Mouse (Mus musculus) MEL (cell line): ENCODE measurements around the gene Gas7. TPM values are rescaled to one million over a fixed set of nuclear protein-coding genes. Genes with fewer than 3 reads are reported as not detected.

ENCODE experiments used
- DNase-seq: peaks from one replicate; pipeline ENCODE4 v3.0.0; 2011; ENCODE audit warnings: low read depth, low spot score
- H3K27ac ChIP-seq: 2 replicates; pipeline ENCODE4 v1.5.1; 2012; ENCODE audit warnings: low read depth, mild to moderate bottlenecking, control low read depth, low read length, moderate library complexity; ENCODE audit not compliant: control insufficient read depth
- H3K27me3 ChIP-seq, 2 experiments: fragments of 150-350 bp in 1 of 2; sonication (generic) in 1 of 2; 2 replicates each; pipeline ENCODE4 v1.6.1; 2012; ENCODE audit warnings: low read length in 2 of 2, mild to moderate bottlenecking in 2 of 2, improper control_type of control experiment in 1 of 2, moderate library complexity in 1 of 2; ENCODE audit not compliant: insufficient read depth in 2 of 2, control insufficient read depth in 1 of 2
- H3K36me3 ChIP-seq, 2 experiments: 2 replicates each; pipeline ENCODE4 v1.6.1; 2012 to 2014; ENCODE audit warnings: low read length in 2 of 2, improper control_type of control experiment in 1 of 2, inconsistent platforms in 1 of 2, mild to moderate bottlenecking in 1 of 2; ENCODE audit not compliant: insufficient read depth in 2 of 2, control insufficient read depth in 1 of 2
- H3K4me1 ChIP-seq, 2 experiments: fragments of 150-350 bp in 1 of 2; sonication (generic) in 1 of 2; 2 replicates each; pipeline ENCODE4 v1.6.1; 2012; ENCODE audit warnings: low read length in 2 of 2, improper control_type of control experiment in 1 of 2, mild to moderate bottlenecking in 1 of 2; ENCODE audit not compliant: insufficient read depth in 2 of 2, control insufficient read depth in 1 of 2
- H3K4me3 ChIP-seq, 2 experiments: fragments of 150-350 bp in 1 of 2; sonication (generic) in 1 of 2; 2 replicates each; pipeline ENCODE4 v1.5.1; 2012; ENCODE audit warnings: low read depth in 2 of 2, low read length in 2 of 2, mild to moderate bottlenecking in 2 of 2, moderate library complexity in 2 of 2, control low read depth in 1 of 2, improper control_type of control experiment in 1 of 2; ENCODE audit not compliant: control insufficient read depth in 1 of 2, insufficient read depth in 1 of 2
- H3K79me2 ChIP-seq: 2 replicates; pipeline ENCODE4 v1.6.1; 2012; ENCODE audit warnings: mild to moderate bottlenecking, low read length, moderate library complexity; ENCODE audit not compliant: control insufficient read depth, poor library complexity, insufficient read depth
- H3K9ac ChIP-seq: 2 replicates; pipeline ENCODE4 v1.6.1; 2012; ENCODE audit warnings: low read depth, mild to moderate bottlenecking, control low read depth, low read length, moderate library complexity; ENCODE audit not compliant: control insufficient read depth, poor library complexity, severe bottlenecking
- H3K9me3 ChIP-seq: fragments of 150-350 bp; sonication (generic); replicated peaks from 2 replicates; pipeline ENCODE4 v1.6.1; 2012; ENCODE audit warnings: mild to moderate bottlenecking, low read length, improper control_type of control experiment, moderate library complexity; ENCODE audit not compliant: insufficient read depth
- CTCF ChIP-seq, 3 experiments: IDR thresholded peaks in 2 of 3; conservative IDR thresholded peaks in 1 of 3; 2 replicates each; pipeline ENCODE4 v1.5.1; 2011 to 2012; ENCODE audit warnings: low read length in 3 of 3, low read depth in 2 of 3, mild to moderate bottlenecking in 2 of 3, improper control_type of control experiment in 1 of 3, inconsistent platforms in 1 of 3, mixed read lengths in 1 of 3, moderate library complexity in 1 of 3; ENCODE audit not compliant: control insufficient read depth in 1 of 3, insufficient read depth in 1 of 3, poor library complexity in 1 of 3, severe bottlenecking in 1 of 3
- E2F4 ChIP-seq: IDR thresholded peaks from 2 replicates; pipeline ENCODE4 v1.6.1; 2011; ENCODE audit warnings: low read depth, low read length, improper control_type of control experiment, borderline replicate concordance
- EP300 ChIP-seq, 2 experiments: IDR thresholded peaks; 2 replicates each; pipeline ENCODE4 v1.6.1; 2011; ENCODE audit warnings: improper control_type of control experiment in 2 of 2, low read length in 2 of 2, low read depth in 1 of 2, mild to moderate bottlenecking in 1 of 2
- ETS1 ChIP-seq: IDR thresholded peaks from 2 replicates; pipeline ENCODE4 v1.6.1; 2012; ENCODE audit warnings: low read depth, mild to moderate bottlenecking, inconsistent platforms, low read length, improper control_type of control experiment, moderate library complexity
- GATA1 ChIP-seq: IDR thresholded peaks from 2 replicates; pipeline ENCODE4 v1.6.1; 2011; ENCODE audit warnings: low read depth, low read length, improper control_type of control experiment
- HCFC1 ChIP-seq: IDR thresholded peaks from 2 replicates; pipeline ENCODE4 v1.6.1; 2012; ENCODE audit warnings: low read depth, mild to moderate bottlenecking, inconsistent platforms, low read length, improper control_type of control experiment, moderate library complexity
- MAZ ChIP-seq: IDR thresholded peaks from 2 replicates; pipeline ENCODE4 v1.6.1; 2012; ENCODE audit warnings: low read depth, mild to moderate bottlenecking, inconsistent platforms, low read length, improper control_type of control experiment
- MEF2A ChIP-seq: IDR thresholded peaks from 2 replicates; pipeline ENCODE4 v1.6.1; 2014; ENCODE audit warnings: low read depth, mild to moderate bottlenecking, inconsistent platforms, low read length, improper control_type of control experiment; ENCODE audit not compliant: poor library complexity, insufficient replicate concordance, severe bottlenecking; ENCODE audit errors: extremely low read depth
- MXI1 ChIP-seq: IDR thresholded peaks from 2 replicates; pipeline ENCODE4 v1.6.1; 2011; ENCODE audit warnings: mild to moderate bottlenecking, low read depth, low read length, improper control_type of control experiment
- MYB ChIP-seq: IDR thresholded peaks from 2 replicates; pipeline ENCODE4 v1.6.1; 2011; ENCODE audit warnings: mild to moderate bottlenecking, low read depth, low read length, improper control_type of control experiment
- NELFE ChIP-seq: IDR thresholded peaks from 2 replicates; pipeline ENCODE4 v1.6.1; 2011; ENCODE audit warnings: low read depth, low read length, improper control_type of control experiment
- POLR2AphosphoS2 ChIP-seq: IDR thresholded peaks from 2 replicates; pipeline ENCODE4 v1.6.1; 2011; ENCODE audit warnings: low read length, improper control_type of control experiment
- POLR2AphosphoS5 ChIP-seq: IDR thresholded peaks from 2 replicates; pipeline ENCODE4 v1.6.1; 2012; ENCODE audit warnings: low read depth, borderline replicate concordance, mild to moderate bottlenecking, inconsistent platforms, low read length, moderate library complexity, mixed read lengths
- SMC3 ChIP-seq: IDR thresholded peaks from 2 replicates; pipeline ENCODE4 v1.6.1; 2011; ENCODE audit warnings: low read depth, low read length, improper control_type of control experiment
- TBP ChIP-seq: IDR thresholded peaks from 2 replicates; pipeline ENCODE4 v1.8.0; 2011; ENCODE audit warnings: low read depth, low read length, improper control_type of control experiment
- USF1 ChIP-seq: IDR thresholded peaks from 2 replicates; pipeline ENCODE4 v1.6.1; 2014; ENCODE audit warnings: low read depth, mild to moderate bottlenecking, inconsistent platforms, low read length, improper control_type of control experiment, moderate library complexity
- USF2 ChIP-seq, 2 experiments: IDR thresholded peaks; 2 replicates each; pipeline ENCODE4 v1.6.1; 2011 to 2012; ENCODE audit warnings: improper control_type of control experiment in 2 of 2, low read length in 2 of 2, borderline replicate concordance in 1 of 2, inconsistent platforms in 1 of 2, low read depth in 1 of 2, mild to moderate bottlenecking in 1 of 2; ENCODE audit not compliant: insufficient read depth in 1 of 2
- ZC3H11A ChIP-seq: IDR thresholded peaks from 2 replicates; pipeline ENCODE4 v1.6.1; 2012; ENCODE audit warnings: low read depth, mild to moderate bottlenecking, inconsistent platforms, low read length, improper control_type of control experiment
- ZKSCAN1 ChIP-seq: IDR thresholded peaks from 2 replicates; pipeline ENCODE4 v1.6.1; 2012; ENCODE audit warnings: low read depth, mild to moderate bottlenecking, inconsistent platforms, low read length, improper control_type of control experiment, moderate library complexity
- polyA plus RNA-seq, 2 experiments: library from polyadenylated mRNA; stranded (reverse) in 1 of 2; unstranded in 1 of 2; fragments of >175 nt in 1 of 2; fragments of >200 nt in 1 of 2; gene quantifications; 2 replicates each; pipeline versions ENCODE4 v1.2.1 to v1.2.4; 2012; ENCODE audit warnings: low replicate concordance in 2 of 2, low read depth in 1 of 2; ENCODE audit not compliant: insufficient read length in 2 of 2, insufficient read depth in 1 of 2, missing spikeins in 1 of 2
- total RNA-seq: library from RNA; depleted of rRNA; stranded (reverse); fragments of 300-350 nt; gene quantifications from 2 replicates; pipeline ENCODE4 v1.2.3, GENCODE M21; 2012

Gene Gas7
- total and polyA plus RNA-seq, 3 experiments = 0.04 TPM; not detected in 2

- TF ChIP-seq USF2 (IDR thresholded peaks at IDR 0.05; ENCODE audit: borderline replicate concordance in 1 of 2, insufficient read depth in 1 of 2, low read depth in 1 of 2, low read length in 2 of 2) (no peak), SMC3 (no peak), ZC3H11A (no peak), MAZ (no peak), POLR2AphosphoS2 (no peak), NELFE (no peak)
- H3K9me3 ChIP-seq = no peaks in the 10 kb centered on the region
- no peaks in the 10 kb centered on the region for H3K4me1 ChIP-seq
- no peaks in the 10 kb centered on the region for H3K36me3 ChIP-seq
- H3K4me3 ChIP-seq = no peak overlapping the region
- no peak overlapping the region for H3K27ac ChIP-seq
- no peak overlapping the region for H3K9ac ChIP-seq
- no peaks in the 10 kb centered on the region for H3K79me2 ChIP-seq
- DNase-seq = no peak
- H3K27me3 ChIP-seq = no peaks in the 10 kb centered on the region
Observed at GRCm38 (mm10) chr11:67536413-67536812, 81.2 kb downstream of the Gas7 start.

DNA sequence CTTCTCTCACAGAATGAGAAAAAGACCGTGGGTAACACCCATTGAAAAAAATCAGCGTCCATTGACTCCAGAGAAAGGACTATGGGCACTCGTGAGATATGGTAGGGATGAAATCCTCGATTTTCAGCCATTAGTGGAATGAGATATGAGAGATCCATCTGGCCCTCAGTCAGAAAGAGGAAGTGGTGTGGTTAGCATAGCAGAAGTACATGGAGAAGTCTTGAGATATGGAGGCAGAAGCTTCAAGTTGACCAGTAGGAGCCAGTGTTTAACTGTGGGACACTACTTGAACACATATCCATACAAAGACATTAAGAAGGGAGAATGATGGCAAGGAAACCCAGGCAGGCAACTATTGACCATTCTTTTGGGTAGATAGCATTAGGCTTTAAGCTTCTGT lies 82.1 kb downstream of the Gas7 start:
- no peak overlapping the region for H3K27ac ChIP-seq
- H3K27me3 ChIP-seq = no peaks in the 10 kb centered on the region
- TF ChIP-seq MYB = no peak
- TF ChIP-seq MXI1 = no peak
- no peak for TF ChIP-seq E2F4
- TF ChIP-seq HCFC1 = no peak
- TF ChIP-seq ETS1 = no peak
- no peak for TF ChIP-seq GATA1
- TF ChIP-seq POLR2AphosphoS2 = no peak
- no peak for TF ChIP-seq POLR2AphosphoS5
- TF ChIP-seq EP300 (IDR thresholded peaks at IDR 0.05; ENCODE audit: low read depth in 1 of 2, low read length in 2 of 2) = no peak
- no peak for TF ChIP-seq USF2 (IDR thresholded peaks at IDR 0.05; ENCODE audit: borderline replicate concordance in 1 of 2, insufficient read depth in 1 of 2, low read depth in 1 of 2, low read length in 2 of 2)
- TF ChIP-seq MEF2A = no peak
- TF ChIP-seq TBP = no peak
- no peak for TF ChIP-seq USF1
- TF ChIP-seq CTCF (IDR thresholded peaks at IDR 0.05 in 2 of 3, conservative IDR thresholded peaks at IDR 0.05 in 1 of 3; ENCODE audit: control insufficient read depth in 1 of 3, insufficient read depth in 1 of 3, low read depth in 2 of 3, low read length in 3 of 3, poor library complexity in 1 of 3, severe bottlenecking in 1 of 3) = no peak
- no peak for TF ChIP-seq SMC3
- TF ChIP-seq ZKSCAN1 = no peak
- H3K9me3 ChIP-seq = no peaks in the 10 kb centered on the region
- peak; percentile 15 for DNase-seq
- H3K4me1 ChIP-seq = no peaks in the 10 kb centered on the region
- H3K36me3 ChIP-seq = no peaks in the 10 kb centered on the region
- H3K9ac ChIP-seq = no peak overlapping the region
- no peaks in the 10 kb centered on the region for H3K79me2 ChIP-seq
- no peak overlapping the region for H3K4me3 ChIP-seq
